Mouse (Mus musculus) 416B (cell line): ENCODE measurements around the gene Atp8a1.

Experiments
- DNase-seq: peaks from one replicate; pipeline ENCODE4 v3.0.0; 2011; ENCODE audit warnings: low read depth

Atp8a1 gene

GRCm38 (mm10) chr5:67678819-67679218 is 168.4 kb downstream of the Atp8a1 start:
- no peak for DNase-seq

- DNase-seq = no peak
Observed at GRCm38 (mm10) chr5:67673008-67673407, 174.2 kb downstream of the Atp8a1 start.

- DNase-seq = no peak
Observed at GRCm38 (mm10) chr5:67670158-67670557, 177.1 kb downstream of the Atp8a1 start.

- DNase-seq = no peak
Observed at GRCm38 (mm10) chr5:67669436-67669896, 177.8 kb downstream of the Atp8a1 start.

- no peak for DNase-seq
Observed at GRCm38 (mm10) chr5:67662715-67663114, 184.5 kb downstream of the Atp8a1 start.

GRCm38 (mm10) chr5:67659864-67660263 is 187.4 kb downstream of the Atp8a1 start:
- no peak for DNase-seq

- DNase-seq = no peak
Observed at GRCm38 (mm10) chr5:67656821-67657259, 190.4 kb downstream of the Atp8a1 start.

- no peak for DNase-seq
Observed at GRCm38 (mm10) chr5:67655696-67656519, 191.3 kb downstream of the Atp8a1 start.

- DNase-seq = no peak
Observed at GRCm38 (mm10) chr5:67654572-67654971, 192.7 kb downstream of the Atp8a1 start.

- no peak for DNase-seq
Observed at GRCm38 (mm10) chr5:67653543-67653942, 193.7 kb downstream of the Atp8a1 start.

- DNase-seq = no peak
Observed at GRCm38 (mm10) chr5:67652468-67652867, 194.8 kb downstream of the Atp8a1 start.

- DNase-seq = no peak
Observed at GRCm38 (mm10) chr5:67650021-67650420, 197.2 kb downstream of the Atp8a1 start.

- no peak for DNase-seq
Observed at GRCm38 (mm10) chr5:67649156-67649555, 198.1 kb downstream of the Atp8a1 start.

GRCm38 (mm10) chr5:67647568-67647967 is 199.7 kb downstream of the Atp8a1 start:
- no peak for DNase-seq

GRCm38 (mm10) chr5:67646756-67647529 is 200.3 kb downstream of the Atp8a1 start:
- DNase-seq = no peak

- DNase-seq = peak; percentile 24
Observed at GRCm38 (mm10) chr5:67643537-67644255, 203.5 kb downstream of the Atp8a1 start.

GRCm38 (mm10) chr5:67641406-67642120 is 205.7 kb downstream of the Atp8a1 start:
- DNase-seq = no peak

GRCm38 (mm10) chr5:67640596-67641312 is 206.5 kb downstream of the Atp8a1 start:
- DNase-seq = no peak

GRCm38 (mm10) chr5:67634339-67634738 is 212.9 kb downstream of the Atp8a1 start:
- no peak for DNase-seq

GRCm38 (mm10) chr5:67633831-67634268 is 213.4 kb downstream of the Atp8a1 start:
- DNase-seq = peak; percentile 11
